ENCODE assay signal across 9 mouse cellular contexts in the genomic region with DNA sequence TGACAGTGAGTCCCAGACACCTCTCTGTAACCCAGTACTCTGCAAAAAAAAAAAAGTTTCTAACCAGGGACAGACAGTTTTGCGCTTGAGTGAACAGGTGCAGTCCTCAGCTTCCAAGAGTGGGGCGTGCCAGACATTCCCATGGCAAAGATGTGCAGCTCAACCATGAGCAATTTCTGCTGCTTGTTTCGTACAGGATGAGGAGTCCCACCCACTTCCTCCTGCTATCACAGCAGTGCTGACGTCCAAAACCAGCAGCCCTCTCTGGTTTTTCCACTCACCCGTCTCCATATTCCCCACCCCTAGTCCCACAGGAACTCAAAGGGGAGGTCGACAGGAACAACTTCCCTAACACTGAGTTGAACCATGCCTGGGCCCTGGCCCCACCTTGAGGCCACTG. TPM values are rescaled to one million over a fixed set of nuclear protein-coding genes. Genes with fewer than 3 reads are reported as not detected.
DNase-seq lines count a peak whose midpoint lies in the region; ATAC-seq and TF ChIP-seq lines count a peak whose summit lies in the region.
"Had no signal": no experiment of that assay in that cellular context is flagged by ENCODE, and none has a peak within 500 bp of the region (broad histone marks: within the 10 kb centered on the region; RNA-seq: fewer than 3 reads in every experiment).

No protein-coding gene starts in this region.

- peak overlapping the region; percentile 76; the same call in 1 of the 2 replicates for H3K4me2 ChIP-seq in heart, embryonic 13.5 days

- no peak for TF ChIP-seq CTCF in Patski (IDR thresholded peaks at IDR 0.05)

- intact Hi-C loops in left cerebral cortex, postnatal 14 days (cut with DNase I) = no loop called here

- DNase-seq in layer of hippocampus, adult 11-12 months (ENCODE audit: low spot score) = peak; percentile 46
- DNase-seq in layer of hippocampus, adult 9-10 months (ENCODE audit: low spot score) = no peak
- DNase-seq in Patski (ENCODE audit: low read depth, low spot score) = no peak
- peak; percentile 43 to 65 for DNase-seq in left cerebral cortex, postnatal 14 days (ENCODE audit: low spot score in 2 of 2)
- DNase-seq in T-cell, adult 2 months (ENCODE audit: low spot score) = no peak
- DNase-seq in cerebellum, postnatal 10 days = no peak
- no peak for DNase-seq in cerebellum, adult 9-11 months

- peak overlapping the region; percentile 81; the same call in 1 of the 2 replicates for H3K9ac ChIP-seq in heart, embryonic 13.5 days

- peak; percentile 24 for ATAC-seq in Patski
- ATAC-seq in heart, embryonic 13.5 days (ENCODE audit: extremely low read depth, insufficient number of reproducible peaks, low FRiP score, low TSS enrichment) = no peak

- POLR2A ChIA-PET in Patski (lab: Charles Lee) = interaction anchor here (0.9 kb wide), 1 partner anchor 9 kb away, joined by 3 read pairs; a partner anchor contains a TSS

- peak overlapping the region; percentile 73 for H3K27ac ChIP-seq in heart, embryonic 13.5 days (replicated peaks)

- in situ Hi-C loops in Patski (cut with MboI; ENCODE audit: low pct_unique_long_range_greater_than_20kb) = no loop called here

- no peaks in the 10 kb centered on the region for H3K27me3 ChIP-seq in Patski
- peaks cover 39% of the 10 kb centered on the region for H3K27me3 ChIP-seq in heart, embryonic 13.5 days (replicated peaks)

- H3K4me1 ChIP-seq in heart, embryonic 13.5 days = peaks cover 66% of the 10 kb centered on the region

- 0 out of 2 replicates have a peak, but pooled peaks cover 4% of the 10 kb centered on the region for H3K36me3 ChIP-seq in heart, embryonic 13.5 days

- CTCF ChIA-PET in Patski (lab: Charles Lee) = interaction anchor here (0.7 to 3.3 kb wide), 2 partner anchors 10 to 123 kb away, joined by 3 to 21 read pairs; a partner anchor contains a TSS

- no peaks in the 10 kb centered on the region for H3K9me3 ChIP-seq in heart, embryonic 13.5 days

- WGBS in heart, embryonic 13.5 days = 45% methylated on average over 6 of the region's 6 CpGs

- no peak overlapping the region for H3K4me3 ChIP-seq in heart, embryonic 13.5 days

RNA-seq across cellular contexts. Expression of a gene that starts 7.5 kb away (rescaled TPM):
- polyA plus RNA-seq in Patski (2021) = 0.51 TPM
- 0.87 and 1.4 TPM in 2 replicates for polyA plus RNA-seq in heart, embryonic 13.5 days (2015; fragmentation: Nextera tagmentation; extraction: Ambion mirVana)
- total RNA-seq in left cerebral cortex, postnatal 14 days (2021) = 1 to 10 TPM; 2.1 to 3.4 TPM

RNA-seq across cellular contexts. Expression of a gene that starts 9.1 kb away (rescaled TPM):
- polyA plus RNA-seq in Patski (2021) = 67.6 TPM
- polyA plus RNA-seq in heart, embryonic 13.5 days (2015; fragmentation: Nextera tagmentation; extraction: Ambion mirVana) = 62.0 and 63.4 TPM in 2 replicates
- total RNA-seq in left cerebral cortex, postnatal 14 days (2021) = 10 to 100 TPM; 46.7 to 51.4 TPM

RNA-seq across cellular contexts. Expression of a gene that starts 19.8 kb away (rescaled TPM):
- 0.06 TPM for polyA plus RNA-seq in Patski (2021)
- 34.0 and 35.0 TPM in 2 replicates for polyA plus RNA-seq in heart, embryonic 13.5 days (2015; fragmentation: Nextera tagmentation; extraction: Ambion mirVana)
- total RNA-seq in left cerebral cortex, postnatal 14 days (2021) = 10 to 100 TPM; 10.2 to 12.1 TPM

RNA-seq across cellular contexts. Expression of a gene that starts 28.8 kb away (rescaled TPM):
- 2.6 TPM for polyA plus RNA-seq in Patski (2021)
- 0.25 TPM in 1 of 2 replicates, not detected in the other for polyA plus RNA-seq in heart, embryonic 13.5 days (2015; fragmentation: Nextera tagmentation; extraction: Ambion mirVana)
- total RNA-seq in left cerebral cortex, postnatal 14 days (2021) = not detected
- total RNA-seq: left cerebral cortex, postnatal 36 days had no signal

RNA-seq across cellular contexts. Expression of a gene that starts 33.0 kb away (rescaled TPM):
- polyA plus RNA-seq in Patski (2021) = 0.12 TPM
- polyA plus RNA-seq in heart, embryonic 13.5 days (2015; fragmentation: Nextera tagmentation; extraction: Ambion mirVana) = 24.4 and 26.2 TPM in 2 replicates
- 10 to 100 TPM; 19.9 to 22.1 TPM for total RNA-seq in left cerebral cortex, postnatal 14 days (2021)

Comparison
In these comparisons a context has a peak if more than half of its experiments do, and no peak if none do; other contexts are left out.
1. DNase-seq: peak in layer of hippocampus, adult 11-12 months (single experiment) and left cerebral cortex, postnatal 14 days (2 of 2); none in layer of hippocampus, adult 9-10 months (single experiment), Patski (single experiment), T-cell, adult 2 months (single experiment), cerebellum, postnatal 10 days (0 of 2) and cerebellum, adult 9-11 months (single experiment).
2. RNA of a gene that starts 19.8 kb away (polyA plus RNA-seq): 34.0 to 35.0 TPM in heart, embryonic 13.5 days; 0.06 TPM in Patski (single experiment); every median in the first group is over 10 times any median in the second.